Mouse (Mus musculus) brain, adult 10 weeks (tissue): ENCODE data around the gene AU040320. TPM values are rescaled to one million over a fixed set of nuclear protein-coding genes. Genes with fewer than 3 reads are reported as not detected.

Source experiments
- polyA plus RNA-seq: library from polyadenylated mRNA; stranded (reverse); fragments of 350-450 nt; fragmentation: Illumina TruSeq; extraction: RNeasy Lipid Tissue Mini Kit (QIAGEN cat#74804); gene quantifications from one replicate; pipeline ENCODE4 v1.2.3, GENCODE M21; 2015; ENCODE audit warnings: low read depth, low replicate concordance

The AU040320 gene
- 39.1 TPM for polyA plus RNA-seq

DNA sequence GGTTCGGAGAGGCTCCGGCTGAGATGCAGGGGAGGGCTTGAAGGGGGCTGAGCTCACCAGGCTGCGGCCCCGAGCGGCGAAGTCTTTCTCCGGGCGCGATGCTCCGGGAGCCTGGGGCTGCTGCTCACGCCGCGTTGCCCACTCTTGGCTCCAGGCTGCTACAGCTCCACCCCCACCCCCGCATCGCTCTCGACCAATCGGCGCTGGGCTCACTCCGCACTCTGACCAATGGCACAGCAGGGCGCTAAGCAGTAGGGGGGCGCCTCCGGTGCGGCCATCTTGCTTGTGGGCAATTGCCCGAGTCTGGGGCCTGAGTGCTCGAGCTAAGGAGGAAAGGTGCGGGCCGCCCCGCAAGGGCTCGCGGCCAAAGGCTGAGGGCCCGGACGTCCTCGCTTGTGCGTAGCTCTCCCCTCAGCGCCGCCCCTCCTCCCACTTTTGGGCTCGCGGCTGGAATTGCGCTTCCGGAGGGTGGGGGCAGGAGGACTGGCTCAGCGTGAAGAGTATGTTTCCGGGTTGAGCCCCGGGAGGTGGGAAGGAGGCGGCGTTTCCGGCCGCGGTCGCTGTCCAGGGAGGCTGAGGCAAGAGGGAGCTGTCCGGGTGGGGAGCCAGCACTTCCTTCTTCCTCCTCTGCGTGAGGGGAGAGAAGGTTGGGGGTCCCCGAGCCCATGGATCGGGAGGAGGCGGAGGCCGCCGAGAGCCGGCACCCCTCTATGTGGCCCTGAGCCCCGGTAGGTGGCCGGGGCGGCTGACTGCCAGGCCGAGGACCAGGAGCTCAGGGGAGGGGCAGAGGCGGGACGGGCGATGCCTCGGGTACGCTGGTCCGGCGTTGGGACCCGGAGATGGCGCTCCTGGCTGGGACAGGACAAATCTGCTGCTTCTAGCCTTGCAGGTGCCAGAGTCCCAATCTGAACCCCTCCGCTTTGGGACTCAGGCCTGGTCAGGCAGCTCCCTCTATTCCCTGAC, at the start of gene AU040320, which contains the start of gene Ncdn:
TSS of gene AU040320 (plus strand) at position 277 of the 963 bp plus-strand sequence.
TSS of gene Ncdn (minus strand) at position 171 of the 963 bp plus-strand sequence.

GRCm38 (mm10) chr4:126736001-126736414, 17.3 kb upstream of the AU040320 start, which contains the start of gene Tfap2e:
Gene Tfap2e (minus strand): TSS chr4:126736240.

Other genes starting within 250 kb of the AU040320 start
- 5.9 TPM for gene Ago4, start 220.1 kb upstream of the AU040320 start, polyA plus RNA-seq
- gene Clspn, start 196.6 kb upstream of the AU040320 start, polyA plus RNA-seq, result 2.7 TPM
- 93.5 TPM for gene 5730409E04Rik, start 143.7 kb upstream of the AU040320 start, polyA plus RNA-seq
- gene Psmb2, start 75.9 kb upstream of the AU040320 start, polyA plus RNA-seq, result 189 TPM
- not detected for gene Tfap2e, start 17.3 kb upstream of the AU040320 start, polyA plus RNA-seq
- gene Ncdn, start 106 bp upstream of the AU040320 start, polyA plus RNA-seq, result 829 TPM
- gene Zmym4, start 214.6 kb downstream of the AU040320 start, polyA plus RNA-seq, result 25.4 TPM